Mouse (Mus musculus): ENCODE results near the gene Pde4b. TPM values are rescaled to one million over a fixed set of nuclear protein-coding genes. Genes with fewer than 3 reads are reported as not detected.

Pde4b gene
- total and polyA plus RNA-seq, 3 experiments = 0.27 TPM; not detected in 2

GRCm38 (mm10) chr4:102443533-102443932 lies 356.2 kb downstream of the Pde4b start:
- ATAC-seq (ENCODE audit: extremely low read depth, insufficient number of reproducible peaks, low FRiP score, poor library complexity, severe bottlenecking) (no peak), DNase-seq (ENCODE audit: low spot score) (no peak)
- no peaks in the 10 kb centered on the region for H3K27me3 ChIP-seq (ENCODE audit: insufficient read depth, low read length)
- H3K9me3 ChIP-seq (replicated peaks) = peaks cover 6% of the 10 kb centered on the region
- no peaks in the 10 kb centered on the region for H3K4me1 ChIP-seq (ENCODE audit: insufficient read depth, low read depth, low read length)
- H3K36me3 ChIP-seq (replicated peaks) = no peaks in the 10 kb centered on the region
- no peak overlapping the region for H3K4me3 ChIP-seq (ENCODE audit: low read depth, low read length)
- TF ChIP-seq GATA2 (IDR thresholded peaks at IDR 0.05; ENCODE audit: borderline replicate concordance, low read depth, low read length) = no peak
- no peak for TF ChIP-seq TAL1 (conservative IDR thresholded peaks at IDR 0.05; ENCODE audit: low read depth, low read length)
- TF ChIP-seq CTCF (IDR thresholded peaks at IDR 0.05; ENCODE audit: low read depth, low read length) = no peak
- TF ChIP-seq POLR2AphosphoS5 (IDR thresholded peaks at IDR 0.05; ENCODE audit: insufficient replicate concordance, low read depth, low read length) = no peak
- TF ChIP-seq GATA1 (IDR thresholded peaks at IDR 0.05; ENCODE audit: borderline replicate concordance, low read length) = no peak

- Histone ChIP-seq H3K9me3 (replicated peaks) (peaks cover 6% of the 10 kb centered on the region), H3K36me3 (replicated peaks) (no peaks in the 10 kb centered on the region), H3K27me3 (ENCODE audit: insufficient read depth, low read length) (no peaks in the 10 kb centered on the region), H3K4me1 (ENCODE audit: insufficient read depth, low read depth, low read length) (no peaks in the 10 kb centered on the region), H3K4me3 (ENCODE audit: low read depth, low read length) (no peak overlapping the region)
- DNase-seq (ENCODE audit: low spot score) = no peak
- ATAC-seq (ENCODE audit: extremely low read depth, insufficient number of reproducible peaks, low FRiP score, poor library complexity, severe bottlenecking) = no peak
- TF ChIP-seq GATA2 (IDR thresholded peaks at IDR 0.05; ENCODE audit: borderline replicate concordance, low read depth, low read length) = no peak
- no peak for TF ChIP-seq POLR2AphosphoS5 (IDR thresholded peaks at IDR 0.05; ENCODE audit: insufficient replicate concordance, low read depth, low read length)
- no peak for TF ChIP-seq CTCF (IDR thresholded peaks at IDR 0.05; ENCODE audit: low read depth, low read length)
- no peak for TF ChIP-seq GATA1 (IDR thresholded peaks at IDR 0.05; ENCODE audit: borderline replicate concordance, low read length)
- TF ChIP-seq TAL1 (conservative IDR thresholded peaks at IDR 0.05; ENCODE audit: low read depth, low read length) = no peak
Measured at GRCm38 (mm10) chr4:102444501-102444900, 357.2 kb downstream of the Pde4b start.

- Histone ChIP-seq H3K27me3 (ENCODE audit: insufficient read depth, low read length) (no peaks in the 10 kb centered on the region), H3K36me3 (replicated peaks) (no peaks in the 10 kb centered on the region), H3K4me3 (ENCODE audit: low read depth, low read length) (no peak overlapping the region), H3K4me1 (ENCODE audit: insufficient read depth, low read depth, low read length) (no peaks in the 10 kb centered on the region), H3K9me3 (replicated peaks) (peaks cover 5% of the 10 kb centered on the region)
- TF ChIP-seq GATA2 (IDR thresholded peaks at IDR 0.05; ENCODE audit: borderline replicate concordance, low read depth, low read length) = no peak
- TF ChIP-seq CTCF (IDR thresholded peaks at IDR 0.05; ENCODE audit: low read depth, low read length) = no peak
- TF ChIP-seq POLR2AphosphoS5 (IDR thresholded peaks at IDR 0.05; ENCODE audit: insufficient replicate concordance, low read depth, low read length) = no peak
- no peak for TF ChIP-seq TAL1 (conservative IDR thresholded peaks at IDR 0.05; ENCODE audit: low read depth, low read length)
- no peak for TF ChIP-seq GATA1 (IDR thresholded peaks at IDR 0.05; ENCODE audit: borderline replicate concordance, low read length)
- no peak for DNase-seq (ENCODE audit: low spot score)
- no peak for ATAC-seq (ENCODE audit: extremely low read depth, insufficient number of reproducible peaks, low FRiP score, poor library complexity, severe bottlenecking)
Measured at GRCm38 (mm10) chr4:102446160-102446945, 359.0 kb downstream of the Pde4b start.

GRCm38 (mm10) chr4:102456426-102456825 lies 369.1 kb downstream of the Pde4b start:
- Histone ChIP-seq H3K4me3 (ENCODE audit: low read depth, low read length) (no peak overlapping the region), H3K36me3 (replicated peaks) (no peaks in the 10 kb centered on the region), H3K27me3 (ENCODE audit: insufficient read depth, low read length) (no peaks in the 10 kb centered on the region), H3K4me1 (ENCODE audit: insufficient read depth, low read depth, low read length) (no peaks in the 10 kb centered on the region), H3K9me3 (replicated peaks) (peaks cover 9% of the 10 kb centered on the region)
- TF ChIP-seq GATA1 (IDR thresholded peaks at IDR 0.05; ENCODE audit: borderline replicate concordance, low read length) = no peak
- TF ChIP-seq TAL1 (conservative IDR thresholded peaks at IDR 0.05; ENCODE audit: low read depth, low read length) = no peak
- no peak for TF ChIP-seq GATA2 (IDR thresholded peaks at IDR 0.05; ENCODE audit: borderline replicate concordance, low read depth, low read length)
- no peak for TF ChIP-seq CTCF (IDR thresholded peaks at IDR 0.05; ENCODE audit: low read depth, low read length)
- TF ChIP-seq POLR2AphosphoS5 (IDR thresholded peaks at IDR 0.05; ENCODE audit: insufficient replicate concordance, low read depth, low read length) = no peak
- DNase-seq (ENCODE audit: low spot score) (no peak), ATAC-seq (ENCODE audit: extremely low read depth, insufficient number of reproducible peaks, low FRiP score, poor library complexity, severe bottlenecking) (no peak)

- ATAC-seq (ENCODE audit: extremely low read depth, insufficient number of reproducible peaks, low FRiP score, poor library complexity, severe bottlenecking) (no peak), DNase-seq (ENCODE audit: low spot score) (no peak)
- Histone ChIP-seq H3K4me1 (ENCODE audit: insufficient read depth, low read depth, low read length) (no peaks in the 10 kb centered on the region), H3K4me3 (ENCODE audit: low read depth, low read length) (no peak overlapping the region), H3K36me3 (replicated peaks) (no peaks in the 10 kb centered on the region), H3K9me3 (replicated peaks) (peaks cover 7% of the 10 kb centered on the region; the same call in 1 of the 2 replicates), H3K27me3 (ENCODE audit: insufficient read depth, low read length) (no peaks in the 10 kb centered on the region)
- no peak for TF ChIP-seq GATA2 (IDR thresholded peaks at IDR 0.05; ENCODE audit: borderline replicate concordance, low read depth, low read length)
Measured at GRCm38 (mm10) chr4:102459216-102459999, 372.1 kb downstream of the Pde4b start.

- H3K9me3 ChIP-seq (replicated peaks) = peaks cover 33% of the 10 kb centered on the region
- TF ChIP-seq GATA1 (IDR thresholded peaks at IDR 0.05; ENCODE audit: borderline replicate concordance, low read length) (no peak), CTCF (IDR thresholded peaks at IDR 0.05; ENCODE audit: low read depth, low read length) (no peak), POLR2AphosphoS5 (IDR thresholded peaks at IDR 0.05; ENCODE audit: insufficient replicate concordance, low read depth, low read length) (no peak), TAL1 (conservative IDR thresholded peaks at IDR 0.05; ENCODE audit: low read depth, low read length) (no peak), GATA2 (IDR thresholded peaks at IDR 0.05; ENCODE audit: borderline replicate concordance, low read depth, low read length) (no peak)
- no peak for ATAC-seq (ENCODE audit: extremely low read depth, insufficient number of reproducible peaks, low FRiP score, poor library complexity, severe bottlenecking)
- DNase-seq (ENCODE audit: low spot score) = no peak
- H3K36me3 ChIP-seq (replicated peaks) = no peaks in the 10 kb centered on the region
- no peak overlapping the region for H3K4me3 ChIP-seq (ENCODE audit: low read depth, low read length)
- H3K27me3 ChIP-seq (ENCODE audit: insufficient read depth, low read length) = no peaks in the 10 kb centered on the region
- no peaks in the 10 kb centered on the region for H3K4me1 ChIP-seq (ENCODE audit: insufficient read depth, low read depth, low read length)
Measured at GRCm38 (mm10) chr4:102478104-102478503, 390.8 kb downstream of the Pde4b start.
